Mouse (Mus musculus) MEL (cell line): Measurements from ENCODE around the gene Gskip. TPM values are rescaled to one million over a fixed set of nuclear protein-coding genes. Genes with fewer than 3 reads are reported as not detected.

Experiments used
- DNase-seq: peaks from one replicate; pipeline ENCODE4 v3.0.0; 2011; ENCODE audit warnings: low read depth, low spot score
- H3K27ac ChIP-seq: 2 replicates; pipeline ENCODE4 v1.5.1; 2012; ENCODE audit warnings: low read depth, mild to moderate bottlenecking, control low read depth, low read length, moderate library complexity; ENCODE audit not compliant: control insufficient read depth
- H3K27me3 ChIP-seq, 2 experiments: fragments of 150-350 bp in 1 of 2; sonication (generic) in 1 of 2; 2 replicates each; pipeline ENCODE4 v1.6.1; 2012; ENCODE audit warnings: low read length in 2 of 2, mild to moderate bottlenecking in 2 of 2, improper control_type of control experiment in 1 of 2, moderate library complexity in 1 of 2; ENCODE audit not compliant: insufficient read depth in 2 of 2, control insufficient read depth in 1 of 2
- H3K36me3 ChIP-seq, 2 experiments: 2 replicates each; pipeline ENCODE4 v1.6.1; 2012 to 2014; ENCODE audit warnings: low read length in 2 of 2, improper control_type of control experiment in 1 of 2, inconsistent platforms in 1 of 2, mild to moderate bottlenecking in 1 of 2; ENCODE audit not compliant: insufficient read depth in 2 of 2, control insufficient read depth in 1 of 2
- H3K4me1 ChIP-seq, 2 experiments: fragments of 150-350 bp in 1 of 2; sonication (generic) in 1 of 2; 2 replicates each; pipeline ENCODE4 v1.6.1; 2012; ENCODE audit warnings: low read length in 2 of 2, improper control_type of control experiment in 1 of 2, mild to moderate bottlenecking in 1 of 2; ENCODE audit not compliant: insufficient read depth in 2 of 2, control insufficient read depth in 1 of 2
- H3K4me3 ChIP-seq, 2 experiments: fragments of 150-350 bp in 1 of 2; sonication (generic) in 1 of 2; 2 replicates each; pipeline ENCODE4 v1.5.1; 2012; ENCODE audit warnings: low read depth in 2 of 2, low read length in 2 of 2, mild to moderate bottlenecking in 2 of 2, moderate library complexity in 2 of 2, control low read depth in 1 of 2, improper control_type of control experiment in 1 of 2; ENCODE audit not compliant: control insufficient read depth in 1 of 2, insufficient read depth in 1 of 2
- H3K79me2 ChIP-seq: 2 replicates; pipeline ENCODE4 v1.6.1; 2012; ENCODE audit warnings: mild to moderate bottlenecking, low read length, moderate library complexity; ENCODE audit not compliant: control insufficient read depth, poor library complexity, insufficient read depth
- H3K9ac ChIP-seq: 2 replicates; pipeline ENCODE4 v1.6.1; 2012; ENCODE audit warnings: low read depth, mild to moderate bottlenecking, control low read depth, low read length, moderate library complexity; ENCODE audit not compliant: control insufficient read depth, poor library complexity, severe bottlenecking
- H3K9me3 ChIP-seq: fragments of 150-350 bp; sonication (generic); replicated peaks from 2 replicates; pipeline ENCODE4 v1.6.1; 2012; ENCODE audit warnings: mild to moderate bottlenecking, low read length, improper control_type of control experiment, moderate library complexity; ENCODE audit not compliant: insufficient read depth
- JUND ChIP-seq: IDR thresholded peaks from 2 replicates; pipeline ENCODE4 v1.6.1; 2011; ENCODE audit warnings: low read depth, mild to moderate bottlenecking, improper control_type of control experiment, low read length
- MAZ ChIP-seq: IDR thresholded peaks from 2 replicates; pipeline ENCODE4 v1.6.1; 2012; ENCODE audit warnings: low read depth, mild to moderate bottlenecking, inconsistent platforms, low read length, improper control_type of control experiment
- MXI1 ChIP-seq: IDR thresholded peaks from 2 replicates; pipeline ENCODE4 v1.6.1; 2011; ENCODE audit warnings: mild to moderate bottlenecking, low read depth, low read length, improper control_type of control experiment
- MYB ChIP-seq: IDR thresholded peaks from 2 replicates; pipeline ENCODE4 v1.6.1; 2011; ENCODE audit warnings: mild to moderate bottlenecking, low read depth, low read length, improper control_type of control experiment
- POLR2AphosphoS2 ChIP-seq: IDR thresholded peaks from 2 replicates; pipeline ENCODE4 v1.6.1; 2011; ENCODE audit warnings: low read length, improper control_type of control experiment
- SIN3A ChIP-seq: IDR thresholded peaks from 2 replicates; pipeline ENCODE4 v1.6.1; 2012; ENCODE audit warnings: low read length, improper control_type of control experiment, inconsistent platforms
- TBP ChIP-seq: IDR thresholded peaks from 2 replicates; pipeline ENCODE4 v1.8.0; 2011; ENCODE audit warnings: low read depth, low read length, improper control_type of control experiment
- ZNF384 ChIP-seq: IDR thresholded peaks from 2 replicates; pipeline ENCODE4 v1.6.1; 2012; ENCODE audit warnings: low read depth, mild to moderate bottlenecking, inconsistent platforms, low read length, improper control_type of control experiment
- polyA plus RNA-seq, 2 experiments: library from polyadenylated mRNA; stranded (reverse) in 1 of 2; unstranded in 1 of 2; fragments of >175 nt in 1 of 2; fragments of >200 nt in 1 of 2; gene quantifications; 2 replicates each; pipeline versions ENCODE4 v1.2.1 to v1.2.4; 2012; ENCODE audit warnings: low replicate concordance in 2 of 2, low read depth in 1 of 2; ENCODE audit not compliant: insufficient read length in 2 of 2, insufficient read depth in 1 of 2, missing spikeins in 1 of 2
- total RNA-seq: library from RNA; depleted of rRNA; stranded (reverse); fragments of 300-350 nt; gene quantifications from 2 replicates; pipeline ENCODE4 v1.2.3, GENCODE M21; 2012; rRNA removed

The Gskip gene
- total and polyA plus RNA-seq, 3 experiments = 12.6 to 13.9 TPM; not detected in 1

DNA sequence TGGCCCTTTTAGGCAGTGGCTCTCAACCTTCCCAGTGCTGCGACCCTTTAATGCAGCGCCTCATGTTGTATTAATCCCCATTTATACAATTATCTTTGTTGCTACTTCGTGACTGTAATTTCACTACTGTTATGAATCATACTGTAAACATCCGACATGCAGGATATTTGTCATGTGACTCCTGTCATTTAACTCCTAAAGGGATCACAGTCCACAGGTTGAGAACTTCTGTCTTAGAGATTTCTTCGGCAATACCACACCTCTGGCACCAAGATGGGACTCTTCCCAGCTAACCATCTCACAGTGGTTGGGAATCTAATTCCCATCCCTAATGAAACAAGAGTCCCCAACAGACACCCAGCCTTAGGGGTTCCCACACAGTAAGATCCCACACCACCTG is 63.5 kb downstream of the Gskip start:
- TF ChIP-seq MXI1 = no peak
- TF ChIP-seq ZNF384 = no peak
- TF ChIP-seq TBP = no peak
- no peak for TF ChIP-seq POLR2AphosphoS2
- no peak for TF ChIP-seq MYB
- TF ChIP-seq JUND = no peak
- no peak for TF ChIP-seq SIN3A
- no peak for TF ChIP-seq MAZ
- TF ChIP-seq, all 39 proteins: peak for 0
- no peak for DNase-seq
- no peak overlapping the region for H3K4me3 ChIP-seq

More for the DNA sequence above, 63.5 kb downstream of the Gskip start:
- Histone ChIP-seq H3K27ac (no peak overlapping the region), H3K27me3 (no peaks in the 10 kb centered on the region; a peak in 1 of 4 replicates), H3K36me3 (no peaks in the 10 kb centered on the region), H3K4me1 (no peaks in the 10 kb centered on the region), H3K79me2 (no peaks in the 10 kb centered on the region), H3K9ac (no peak overlapping the region), H3K9me3 (peaks cover 4% of the 10 kb centered on the region; the same call in 1 of the 2 replicates)

Other genes with a start within 250 kb of the Gskip start
- gene D430019H16Rik, start 231.0 kb upstream of the Gskip start, total RNA-seq = not detected in 2 replicates
- gene D430019H16Rik, start 231.0 kb upstream of the Gskip start, polyA plus RNA-seq = not detected
- not detected in 2 replicates for gene Bdkrb2, start 121.6 kb upstream of the Gskip start, total RNA-seq
- gene Bdkrb2, start 121.6 kb upstream of the Gskip start, polyA plus RNA-seq = not detected
- gene Bdkrb1, start 81.7 kb upstream of the Gskip start, total RNA-seq = not detected in 2 replicates
- under 1 TPM in 1 of 2 experiments, not detected in 1; 0.13 TPM for gene Bdkrb1, start 81.7 kb upstream of the Gskip start, polyA plus RNA-seq
- gene Atg2b, start 382 bp downstream of the Gskip start, total RNA-seq = 28.3 and 31.3 TPM in 2 replicates
- gene Atg2b, start 382 bp downstream of the Gskip start, polyA plus RNA-seq = 10 to 100 TPM in 1 of 2 experiments, not detected in 1; 35.9 TPM
- 0.13 and 0.31 TPM in 2 replicates for gene Ak7, start 21.1 kb downstream of the Gskip start, total RNA-seq
- under 1 TPM in 1 of 2 experiments, not detected in 1; 0.36 TPM for gene Ak7, start 21.1 kb downstream of the Gskip start, polyA plus RNA-seq
- 144 and 162 TPM in 2 replicates for gene Papola, start 99.9 kb downstream of the Gskip start, total RNA-seq
- gene Papola, start 99.9 kb downstream of the Gskip start, polyA plus RNA-seq = 100 to 1,000 TPM; 193 to 329 TPM